Mouse (Mus musculus): ENCODE results near the gene Naa25. TPM values are rescaled to one million over a fixed set of nuclear protein-coding genes. Genes with fewer than 3 reads are reported as not detected.

The Naa25 gene
- polyA plus RNA-seq, 1 experiment, result 8.1 TPM

GRCm38 (mm10) chr5:121461339-121462170, 63.8 kb downstream of the Naa25 start:
- Histone ChIP-seq H3K4me1 (ENCODE audit: control insufficient read depth, insufficient read depth, low read length) (peaks cover 3% of the 10 kb centered on the region; the same call in 1 of the 2 replicates), H3K36me3 (ENCODE audit: control insufficient read depth, insufficient read depth, low read length) (no peaks in the 10 kb centered on the region), H3K27ac (ENCODE audit: insufficient read depth, low read depth, low read length) (no peak overlapping the region), H3K4me3 (ENCODE audit: insufficient read depth, low read depth, low read length) (no peak overlapping the region), H3K27me3 (replicated peaks; ENCODE audit: control insufficient read depth, insufficient read depth, low read length) (no peaks in the 10 kb centered on the region)
- WGBS, result 69% methylated on average over 4 of the region's 4 CpGs
- TF ChIP-seq CTCF (conservative IDR thresholded peaks at IDR 0.05; ENCODE audit: insufficient read depth, insufficient read length, low read depth, low read length) (no peak), POLR2A (IDR thresholded peaks at IDR 0.05; ENCODE audit: low read depth, low read length) (no peak)
- DNase-seq, result no peak

- 62% methylated on average over 1 of the region's 1 CpGs for WGBS
- peaks cover 3% of the 10 kb centered on the region; the same call in 1 of the 2 replicates for H3K4me1 ChIP-seq (ENCODE audit: control insufficient read depth, insufficient read depth, low read length)
- TF ChIP-seq POLR2A (IDR thresholded peaks at IDR 0.05; ENCODE audit: low read depth, low read length) (no peak), CTCF (conservative IDR thresholded peaks at IDR 0.05; ENCODE audit: insufficient read depth, insufficient read length, low read depth, low read length) (no peak)
Observed at GRCm38 (mm10) chr5:121462171-121462502, 64.4 kb downstream of the Naa25 start.

GRCm38 (mm10) chr5:121462967-121463366, 65.2 kb downstream of the Naa25 start:
- TF ChIP-seq CTCF (conservative IDR thresholded peaks at IDR 0.05; ENCODE audit: insufficient read depth, insufficient read length, low read depth, low read length), result no peak
- TF ChIP-seq POLR2A (IDR thresholded peaks at IDR 0.05; ENCODE audit: low read depth, low read length), result peak; percentile 18
- Histone ChIP-seq H3K4me3 (ENCODE audit: insufficient read depth, low read depth, low read length) (peak overlapping the region; percentile 56), H3K27ac (ENCODE audit: insufficient read depth, low read depth, low read length) (peak overlapping the region; percentile 98), H3K36me3 (ENCODE audit: control insufficient read depth, insufficient read depth, low read length) (no peaks in the 10 kb centered on the region), H3K27me3 (replicated peaks; ENCODE audit: control insufficient read depth, insufficient read depth, low read length) (no peaks in the 10 kb centered on the region), H3K4me1 (ENCODE audit: control insufficient read depth, insufficient read depth, low read length) (peaks cover 3% of the 10 kb centered on the region; the same call in 1 of the 2 replicates)
- peak; percentile 86 for DNase-seq
- WGBS, result 40% methylated on average over 5 of the region's 5 CpGs

More at GRCm38 (mm10) chr5:121462171-121462502, 64.4 kb downstream of the Naa25 start:
- H3K27me3 ChIP-seq (replicated peaks; ENCODE audit: control insufficient read depth, insufficient read depth, low read length), result no peaks in the 10 kb centered on the region
- H3K4me3 ChIP-seq (ENCODE audit: insufficient read depth, low read depth, low read length), result no peak overlapping the region
- no peak overlapping the region for H3K27ac ChIP-seq (ENCODE audit: insufficient read depth, low read depth, low read length)
- DNase-seq, result no peak
- no peaks in the 10 kb centered on the region for H3K36me3 ChIP-seq (ENCODE audit: control insufficient read depth, insufficient read depth, low read length)

- Histone ChIP-seq H3K27ac (ENCODE audit: insufficient read depth, low read depth, low read length) (peak overlapping the region; percentile 98), H3K4me1 (ENCODE audit: control insufficient read depth, insufficient read depth, low read length) (peaks cover 3% of the 10 kb centered on the region; the same call in 1 of the 2 replicates), H3K27me3 (replicated peaks; ENCODE audit: control insufficient read depth, insufficient read depth, low read length) (no peaks in the 10 kb centered on the region), H3K4me3 (ENCODE audit: insufficient read depth, low read depth, low read length) (peak overlapping the region; percentile 56), H3K36me3 (ENCODE audit: control insufficient read depth, insufficient read depth, low read length) (no peaks in the 10 kb centered on the region)
- 24% methylated on average over 5 of the region's 5 CpGs for WGBS
- TF ChIP-seq POLR2A (IDR thresholded peaks at IDR 0.05; ENCODE audit: low read depth, low read length) (no peak), CTCF (conservative IDR thresholded peaks at IDR 0.05; ENCODE audit: insufficient read depth, insufficient read length, low read depth, low read length) (no peak)
- peak; percentile 57 for DNase-seq
Observed at GRCm38 (mm10) chr5:121463601-121464250, 66.0 kb downstream of the Naa25 start.

- TF ChIP-seq CTCF (conservative IDR thresholded peaks at IDR 0.05; ENCODE audit: insufficient read depth, insufficient read length, low read depth, low read length) (no peak), POLR2A (IDR thresholded peaks at IDR 0.05; ENCODE audit: low read depth, low read length) (no peak)
- Histone ChIP-seq H3K27me3 (replicated peaks; ENCODE audit: control insufficient read depth, insufficient read depth, low read length) (no peaks in the 10 kb centered on the region), H3K4me1 (ENCODE audit: control insufficient read depth, insufficient read depth, low read length) (no peaks in the 10 kb centered on the region), H3K27ac (ENCODE audit: insufficient read depth, low read depth, low read length) (no peak overlapping the region), H3K4me3 (ENCODE audit: insufficient read depth, low read depth, low read length) (no peak overlapping the region), H3K36me3 (ENCODE audit: control insufficient read depth, insufficient read depth, low read length) (no peaks in the 10 kb centered on the region; the same call in 1 of the 2 replicates)
- DNase-seq, result no peak
- WGBS, result 37% methylated on average over 3 of the region's 3 CpGs
Observed at GRCm38 (mm10) chr5:121469566-121469965, 71.8 kb downstream of the Naa25 start.

- no peak for DNase-seq
- no peaks in the 10 kb centered on the region for H3K27me3 ChIP-seq (replicated peaks; ENCODE audit: control insufficient read depth, insufficient read depth, low read length)
- H3K36me3 ChIP-seq (ENCODE audit: control insufficient read depth, insufficient read depth, low read length), result no peaks in the 10 kb centered on the region; the same call in 1 of the 2 replicates
- H3K4me3 ChIP-seq (ENCODE audit: insufficient read depth, low read depth, low read length), result no peak overlapping the region
- TF ChIP-seq CTCF (conservative IDR thresholded peaks at IDR 0.05; ENCODE audit: insufficient read depth, insufficient read length, low read depth, low read length), result no peak
- no peak for TF ChIP-seq POLR2A (IDR thresholded peaks at IDR 0.05; ENCODE audit: low read depth, low read length)
- H3K4me1 ChIP-seq (ENCODE audit: control insufficient read depth, insufficient read depth, low read length), result no peaks in the 10 kb centered on the region; the same call in 1 of the 2 replicates
- 92% methylated on average over 2 of the region's 2 CpGs for WGBS
- H3K27ac ChIP-seq (ENCODE audit: insufficient read depth, low read depth, low read length), result no peak overlapping the region
Observed at GRCm38 (mm10) chr5:121472411-121472810, 74.7 kb downstream of the Naa25 start.

GRCm38 (mm10) chr5:121474610-121475009, 76.9 kb downstream of the Naa25 start:
- no peak for TF ChIP-seq CTCF (conservative IDR thresholded peaks at IDR 0.05; ENCODE audit: insufficient read depth, insufficient read length, low read depth, low read length)
- no peak for TF ChIP-seq POLR2A (IDR thresholded peaks at IDR 0.05; ENCODE audit: low read depth, low read length)
- H3K27ac ChIP-seq (ENCODE audit: insufficient read depth, low read depth, low read length), result peak overlapping the region; percentile 91; the same call in 1 of the 2 replicates
- DNase-seq, result peak; percentile 53
- H3K4me3 ChIP-seq (ENCODE audit: insufficient read depth, low read depth, low read length), result no peak overlapping the region
- no peaks in the 10 kb centered on the region; the same call in 1 of the 2 replicates for H3K36me3 ChIP-seq (ENCODE audit: control insufficient read depth, insufficient read depth, low read length)
- 43% methylated on average over 7 of the region's 7 CpGs for WGBS
- no peaks in the 10 kb centered on the region for H3K27me3 ChIP-seq (replicated peaks; ENCODE audit: control insufficient read depth, insufficient read depth, low read length)
- H3K4me1 ChIP-seq (ENCODE audit: control insufficient read depth, insufficient read depth, low read length), result no peaks in the 10 kb centered on the region; the same call in 1 of the 2 replicates

Data from kidney, adult 2 months (tissue).